In the genomic region with DNA sequence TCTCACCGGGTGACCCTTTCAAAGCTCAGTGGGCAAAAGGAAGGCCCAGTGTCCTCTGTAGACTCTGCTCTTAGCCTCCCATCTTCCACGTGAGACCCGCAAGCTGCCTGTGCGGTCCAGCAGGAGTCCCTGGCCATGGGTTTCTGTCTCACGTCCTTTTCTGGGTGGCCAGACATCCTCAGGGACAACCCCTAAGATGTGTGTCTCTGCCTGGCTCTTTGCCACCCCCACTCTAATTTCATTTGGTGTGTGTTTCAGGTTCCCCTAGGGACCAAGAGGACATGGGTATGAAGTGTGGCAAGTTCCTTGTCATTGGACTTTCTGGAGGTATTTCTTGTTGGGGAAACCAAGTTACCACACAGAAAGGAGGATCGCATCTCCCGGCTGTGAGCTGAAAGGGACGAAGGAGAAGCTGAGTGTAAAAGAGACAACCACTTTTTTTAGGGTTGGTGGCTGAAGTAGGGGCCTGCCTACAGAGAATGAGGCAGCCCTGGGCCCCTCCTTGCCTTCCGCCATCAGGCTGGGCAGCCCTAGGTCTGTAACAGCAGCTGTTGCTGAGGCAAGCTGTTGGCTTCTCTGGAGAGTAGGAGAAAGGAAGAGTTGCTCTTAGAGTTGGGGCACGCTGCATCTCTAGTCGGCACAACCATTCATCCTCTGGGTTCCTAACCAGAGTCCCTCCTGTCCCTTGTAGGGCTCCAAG, we compare ENCODE assay signal across 11 mouse cellular contexts. TPM values are rescaled to one million over a fixed set of nuclear protein-coding genes. Genes with fewer than 3 reads are reported as not detected.
DNase-seq lines count a peak whose midpoint lies in the region; ATAC-seq and TF ChIP-seq lines count a peak whose summit lies in the region.
"Had no signal": no experiment of that assay in that cellular context is flagged by ENCODE, and none has a peak within 500 bp of the region (broad histone marks: within the 10 kb centered on the region; RNA-seq: fewer than 3 reads in every experiment).

No protein-coding gene starts in this region.

- CTCF ChIA-PET in Patski (lab: Charles Lee) = interaction anchor here (1.5 to 1.6 kb wide), 2 partner anchors 24 to 535 kb away, joined by 3 to 6 read pairs; no protein-coding TSS in a partner anchor

- peak overlapping the region; percentile 53 for H3K27ac ChIP-seq in hindbrain, embryonic 13.5 days
- no peak overlapping the region for H3K27ac ChIP-seq in hindbrain, embryonic 12.5 days
- H3K27ac ChIP-seq in brown adipose tissue, adult 24 weeks (replicated peaks; ENCODE audit: low read depth, low read length) = 0 out of 2 replicates have a peak overlapping the region, but pooled peaks have one; percentile 5
- 0 out of 2 replicates have a peak overlapping the region, but pooled peaks have one; percentile 19 for H3K27ac ChIP-seq in limb, embryonic 12.5 days
- H3K27ac ChIP-seq: liver, embryonic 12.5 days; neural tube, embryonic 12.5 days had no signal

- no peaks in the 10 kb centered on the region for H3K36me3 ChIP-seq in hindbrain, embryonic 13.5 days
- no peaks in the 10 kb centered on the region for H3K36me3 ChIP-seq in hindbrain, embryonic 12.5 days
- no peaks in the 10 kb centered on the region for H3K36me3 ChIP-seq in limb, embryonic 12.5 days
- H3K36me3 ChIP-seq: liver, embryonic 12.5 days; neural tube, embryonic 12.5 days had no signal

- 0 out of 2 replicates have a peak, but pooled peaks have one; percentile 22 for ATAC-seq in hindbrain, embryonic 13.5 days (ENCODE audit: low FRiP score)
- ATAC-seq in hindbrain, embryonic 12.5 days (ENCODE audit: low FRiP score) = no peak
- ATAC-seq in Patski = peak; percentile 33
- ATAC-seq in limb, embryonic 12.5 days (ENCODE audit: insufficient number of reproducible peaks, insufficient read depth, low FRiP score, low TSS enrichment, low read depth) = no peak
- ATAC-seq: liver, embryonic 12.5 days had no signal

- no peak for TF ChIP-seq CTCF in Patski (IDR thresholded peaks at IDR 0.05)

- peaks cover 38% of the 10 kb centered on the region for H3K4me1 ChIP-seq in hindbrain, embryonic 13.5 days (replicated peaks)
- H3K4me1 ChIP-seq in hindbrain, embryonic 12.5 days = peaks cover 24% of the 10 kb centered on the region
- H3K4me1 ChIP-seq in brown adipose tissue, adult 24 weeks (ENCODE audit: control insufficient read depth, insufficient read depth, insufficient read length, low read length) = peaks cover 6% of the 10 kb centered on the region; the same call in 1 of the 2 replicates
- H3K4me1 ChIP-seq in limb, embryonic 12.5 days (replicated peaks) = peaks cover 58% of the 10 kb centered on the region

- no peaks in the 10 kb centered on the region for H3K9me3 ChIP-seq in hindbrain, embryonic 13.5 days
- H3K9me3 ChIP-seq in hindbrain, embryonic 12.5 days (replicated peaks) = no peaks in the 10 kb centered on the region
- no peaks in the 10 kb centered on the region for H3K9me3 ChIP-seq in limb, embryonic 12.5 days
- H3K9me3 ChIP-seq: liver, embryonic 12.5 days; neural tube, embryonic 12.5 days had no signal

- no peak overlapping the region for H3K4me3 ChIP-seq in hindbrain, embryonic 13.5 days
- H3K4me3 ChIP-seq in hindbrain, embryonic 12.5 days = no peak overlapping the region
- no peak overlapping the region for H3K4me3 ChIP-seq in brown adipose tissue, adult 24 weeks (ENCODE audit: insufficient read depth, low read depth, low read length)
- no peak overlapping the region for H3K4me3 ChIP-seq in limb, embryonic 12.5 days (replicated peaks)
- H3K4me3 ChIP-seq: erythroblast, embryonic 14.5 days; liver, embryonic 12.5 days; neural tube, embryonic 12.5 days had no signal

- in situ Hi-C loops in Patski (cut with MboI; ENCODE audit: low pct_unique_long_range_greater_than_20kb) = loop anchor here (25.0 kb wide), 1 partner anchor 293 kb away; no protein-coding TSS in a partner anchor

- 85% methylated on average over 11 of the region's 11 CpGs for WGBS in hindbrain, embryonic 13.5 days
- 89% methylated on average over 11 of the region's 11 CpGs for WGBS in hindbrain, embryonic 12.5 days
- WGBS in limb, embryonic 12.5 days = 92% methylated on average over 11 of the region's 11 CpGs

- POLR2A ChIA-PET in Patski (lab: Charles Lee) = interaction anchor here (0.5 to 1.5 kb wide), 2 partner anchors 26 to 93 kb away, joined by 4 read pairs; a partner anchor contains a TSS

- H3K9ac ChIP-seq in hindbrain, embryonic 13.5 days = no peak overlapping the region
- no peak overlapping the region for H3K9ac ChIP-seq in hindbrain, embryonic 12.5 days
- H3K9ac ChIP-seq in limb, embryonic 12.5 days (replicated peaks) = no peak overlapping the region
- H3K9ac ChIP-seq: liver, embryonic 12.5 days; neural tube, embryonic 12.5 days had no signal

- peaks cover 5% of the 10 kb centered on the region; the same call in 1 of the 2 replicates for H3K27me3 ChIP-seq in hindbrain, embryonic 13.5 days
- no peaks in the 10 kb centered on the region for H3K27me3 ChIP-seq in hindbrain, embryonic 12.5 days
- H3K27me3 ChIP-seq in Patski = no peaks in the 10 kb centered on the region
- peaks cover 6% of the 10 kb centered on the region; the same call in 1 of the 2 replicates for H3K27me3 ChIP-seq in limb, embryonic 12.5 days
- H3K27me3 ChIP-seq: liver, embryonic 12.5 days; neural tube, embryonic 12.5 days had no signal

- no peak for DNase-seq in Patski (ENCODE audit: low read depth, low spot score)
- no peak for DNase-seq in layer of hippocampus, postnatal 25 days (ENCODE audit: extremely low spot score in 1 of 2, low spot score in 1 of 2)
- DNase-seq in yolk sac, embryonic 10.5 days (ENCODE audit: low spot score) = no peak

- H3K4me2 ChIP-seq in hindbrain, embryonic 13.5 days = no peak overlapping the region
- no peak overlapping the region for H3K4me2 ChIP-seq in hindbrain, embryonic 12.5 days (replicated peaks)
- no peak overlapping the region for H3K4me2 ChIP-seq in limb, embryonic 12.5 days
- H3K4me2 ChIP-seq: liver, embryonic 12.5 days; neural tube, embryonic 12.5 days had no signal

RNA-seq across cellular contexts. Expression of a gene that starts 16.5 kb away (rescaled TPM):
- polyA plus RNA-seq in hindbrain, embryonic 13.5 days (2015; fragmentation: Nextera tagmentation; extraction: Ambion mirVana) = 7.5 and 9.4 TPM in 2 replicates
- 10.6 and 11.2 TPM in 2 replicates for polyA plus RNA-seq in hindbrain, embryonic 12.5 days (2016; fragmentation: Nextera tagmentation; extraction: Ambion mirVana)
- polyA plus RNA-seq in Patski (2021) = 0.41 TPM
- not detected in 2 replicates for polyA plus RNA-seq in brown adipose tissue, adult 24 weeks (2012; ENCODE audit: insufficient read depth, insufficient read length, missing spikeins)
- polyA plus RNA-seq in limb, embryonic 12.5 days (2016; fragmentation: Nextera tagmentation; extraction: Ambion mirVana) = 17.0 and 17.8 TPM in 2 replicates
- total RNA-seq in layer of hippocampus, postnatal 25 days (2021) = 1 to 10 TPM; 5.4 TPM
- total RNA-seq: megakaryocyte-erythroid progenitor cell, adult 5-6 weeks had no signal
- polyA plus RNA-seq: erythroblast, embryonic 14.5 days had no signal

RNA-seq across cellular contexts. Expression of a gene that starts 25.2 kb away (rescaled TPM):
- 84.4 and 84.5 TPM in 2 replicates for polyA plus RNA-seq in hindbrain, embryonic 13.5 days (2015; fragmentation: Nextera tagmentation; extraction: Ambion mirVana)
- 78.0 and 82.4 TPM in 2 replicates for polyA plus RNA-seq in hindbrain, embryonic 12.5 days (2016; fragmentation: Nextera tagmentation; extraction: Ambion mirVana)
- 68.8 TPM for polyA plus RNA-seq in Patski (2021)
- polyA plus RNA-seq in brown adipose tissue, adult 24 weeks (2012; ENCODE audit: insufficient read depth, insufficient read length, missing spikeins) = 14.8 and 25.4 TPM in 2 replicates
- 80.6 and 83.3 TPM in 2 replicates for polyA plus RNA-seq in limb, embryonic 12.5 days (2016; fragmentation: Nextera tagmentation; extraction: Ambion mirVana)
- 10 to 100 TPM; 59.7 to 60.0 TPM for total RNA-seq in layer of hippocampus, postnatal 25 days (2021)

RNA-seq across cellular contexts. Expression of a gene that starts 43.0 kb away (rescaled TPM):
- polyA plus RNA-seq in hindbrain, embryonic 13.5 days (2015; fragmentation: Nextera tagmentation; extraction: Ambion mirVana) = 23.3 and 24.1 TPM in 2 replicates
- 7.2 and 7.6 TPM in 2 replicates for polyA plus RNA-seq in hindbrain, embryonic 12.5 days (2016; fragmentation: Nextera tagmentation; extraction: Ambion mirVana)
- polyA plus RNA-seq in Patski (2021) = 0.60 TPM
- polyA plus RNA-seq in brown adipose tissue, adult 24 weeks (2012; ENCODE audit: insufficient read depth, insufficient read length, missing spikeins) = 0.36 TPM in 1 of 2 replicates, not detected in the other
- 0.46 and 0.56 TPM in 2 replicates for polyA plus RNA-seq in limb, embryonic 12.5 days (2016; fragmentation: Nextera tagmentation; extraction: Ambion mirVana)
- 10 to 100 TPM; 39.9 to 40.7 TPM for total RNA-seq in layer of hippocampus, postnatal 25 days (2021)
- total RNA-seq: megakaryocyte-erythroid progenitor cell, adult 5-6 weeks had no signal

Comparison
In these comparisons a context has a peak if more than half of its experiments do, and no peak if none do; other contexts are left out.
1. ATAC-seq: peak in hindbrain, embryonic 13.5 days (single experiment) and Patski (single experiment); none in hindbrain, embryonic 12.5 days (single experiment) and limb, embryonic 12.5 days (single experiment).